12 mouse cellular contexts compared by ENCODE assay signal in the genomic region with DNA sequence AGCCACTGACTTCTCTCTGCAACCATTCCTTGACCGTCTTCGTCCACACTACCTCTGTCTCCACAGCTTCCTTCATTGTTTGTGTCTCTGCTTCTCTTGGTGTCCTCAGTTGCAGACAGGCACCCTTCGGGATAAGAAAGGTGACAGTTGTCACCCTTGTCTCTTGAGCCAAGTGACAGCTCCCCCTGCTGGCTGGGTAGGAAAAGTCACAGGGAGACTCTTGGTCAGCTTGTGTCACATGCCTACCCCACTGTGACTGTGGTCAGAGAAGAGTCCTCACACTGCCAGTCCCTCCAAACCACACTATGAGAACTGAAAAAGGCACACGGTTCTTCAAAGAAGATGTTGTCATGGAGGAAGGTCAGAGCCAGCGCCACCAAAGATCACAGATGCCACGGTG.
A peak's percentile ranks its signal among the peaks of the same experiment; 100 is the strongest.
DNase-seq lines count a peak whose midpoint lies in the region; ATAC-seq and TF ChIP-seq lines count a peak whose summit lies in the region.
"Had no signal": no experiment of that assay in that cellular context is flagged by ENCODE, and none has a peak within 500 bp of the region (broad histone marks: within the 10 kb centered on the region; RNA-seq: fewer than 3 reads in every experiment).

No protein-coding gene starts in this region.

- intact Hi-C loops in left cerebral cortex, adult 2 months (cut with DNase I) = no loop called here

- no peak for ATAC-seq in forebrain, embryonic 15.5 days (replicated peaks)
- ATAC-seq: hindbrain, embryonic 16.5 days had no signal

- 89% methylated on average over 6 of the region's 6 CpGs for WGBS in forebrain, embryonic 15.5 days

- no peak overlapping the region for H3K4me2 ChIP-seq in forebrain, embryonic 15.5 days (replicated peaks)
- H3K4me2 ChIP-seq: neural tube, embryonic 12.5 days had no signal

- H3K36me3 ChIP-seq in E14TG2a.4 (ENCODE audit: insufficient read depth, low read length) = no peaks in the 10 kb centered on the region
- no peaks in the 10 kb centered on the region for H3K36me3 ChIP-seq in forebrain, embryonic 15.5 days
- H3K36me3 ChIP-seq: neural tube, embryonic 12.5 days had no signal

- no peak overlapping the region for H3K27ac ChIP-seq in left cerebral cortex, adult 2 months
- no peak overlapping the region for H3K27ac ChIP-seq in forebrain, embryonic 15.5 days (replicated peaks)
- H3K27ac ChIP-seq: neural tube, embryonic 12.5 days had no signal

- H3K27me3 ChIP-seq in E14TG2a.4 (ENCODE audit: insufficient read depth, low read length) = 0 out of 2 replicates have a peak, but pooled peaks cover 10% of the 10 kb centered on the region
- no peaks in the 10 kb centered on the region for H3K27me3 ChIP-seq in forebrain, embryonic 15.5 days
- H3K27me3 ChIP-seq: neural tube, embryonic 12.5 days had no signal

- H3K9ac ChIP-seq in forebrain, embryonic 15.5 days (replicated peaks) = no peak overlapping the region
- H3K9ac ChIP-seq: neural tube, embryonic 12.5 days had no signal

- peak; percentile 40 for TF ChIP-seq CTCF in left cerebral cortex, adult 2 months (IDR thresholded peaks at IDR 0.05)
- peak; percentile 43 for TF ChIP-seq CTCF in E14TG2a.4 (conservative IDR thresholded peaks at IDR 0.05; ENCODE audit: low read length)

- no peak overlapping the region for H3K4me3 ChIP-seq in left cerebral cortex, adult 2 months
- no peak overlapping the region for H3K4me3 ChIP-seq in E14TG2a.4 (replicated peaks; ENCODE audit: low read length)
- H3K4me3 ChIP-seq in forebrain, embryonic 15.5 days = no peak overlapping the region
- H3K4me3 ChIP-seq: neural tube, embryonic 12.5 days had no signal

- H3K4me1 ChIP-seq in E14TG2a.4 (replicated peaks; ENCODE audit: low read depth, low read length) = peaks cover 17% of the 10 kb centered on the region
- H3K4me1 ChIP-seq in forebrain, embryonic 15.5 days = peaks cover 12% of the 10 kb centered on the region
- H3K4me1 ChIP-seq: neural tube, embryonic 12.5 days had no signal

- H3K9me3 ChIP-seq in E14TG2a.4 (ENCODE audit: low read length) = no peaks in the 10 kb centered on the region
- H3K9me3 ChIP-seq in forebrain, embryonic 15.5 days = no peaks in the 10 kb centered on the region
- H3K9me3 ChIP-seq: neural tube, embryonic 12.5 days had no signal

- no peak for DNase-seq in left cerebral cortex, adult 2 months (ENCODE audit: extremely low spot score in 1 of 2, low spot score in 2 of 2)
- no peak for DNase-seq in left cerebral cortex, adult 9 months (ENCODE audit: low spot score in 2 of 2)
- DNase-seq in adrenal gland, postnatal 36 days = peak; percentile 44 to 66
- peak; percentile 59 for DNase-seq in lung, postnatal 36 days
- no peak for DNase-seq in cerebellum, postnatal 25 days
- DNase-seq: embryo, embryonic 11 days; layer of hippocampus, adult 9-11 months; right cerebral cortex, postnatal 25 days had no signal

Comparison
In these comparisons a context has a peak if more than half of its experiments do, and no peak if none do; other contexts are left out.
1. DNase-seq: peak in adrenal gland, postnatal 36 days (2 of 2) and lung, postnatal 36 days (single experiment); none in left cerebral cortex, adult 2 months (0 of 2), left cerebral cortex, adult 9 months (0 of 2) and cerebellum, postnatal 25 days (0 of 2).